Mouse (Mus musculus) limb, embryonic 12.5 days (tissue): ENCODE results near the gene Kcnc3. TPM values are rescaled to one million over a fixed set of nuclear protein-coding genes. Genes with fewer than 3 reads are reported as not detected.

Source experiments
- ATAC-seq: fragments of 200-750 bp; cut with Nextera tagmentation; 2 replicates; pipeline ENCODE4 v1.8.0; 2017; ENCODE audit warnings: low read depth, moderate TSS enrichment; ENCODE audit not compliant: insufficient number of reproducible peaks, insufficient read depth, low FRiP score, low TSS enrichment
- H3K27ac ChIP-seq: fragments of 300-500 bp; sonication (generic); 2 replicates; pipeline ENCODE4 v1.5.1; 2016; ENCODE audit warnings: mild to moderate bottlenecking, moderate library complexity
- H3K27me3 ChIP-seq: fragments of 300-500 bp; sonication (generic); 2 replicates; pipeline ENCODE4 v1.6.1; 2016; ENCODE audit warnings: mild to moderate bottlenecking, moderate library complexity
- H3K36me3 ChIP-seq: fragments of 300-500 bp; sonication (generic); 2 replicates; pipeline ENCODE4 v1.6.1; 2016; ENCODE audit warnings: mild to moderate bottlenecking, moderate library complexity
- H3K4me1 ChIP-seq: fragments of 300-500 bp; sonication (generic); replicated peaks from 2 replicates; pipeline ENCODE4 v1.6.1; 2016
- H3K4me2 ChIP-seq: fragments of 300-500 bp; sonication (generic); 2 replicates; pipeline ENCODE4 v1.6.1; 2016; ENCODE audit warnings: mild to moderate bottlenecking, moderate library complexity
- H3K4me3 ChIP-seq: fragments of 300-500 bp; sonication (generic); replicated peaks from 2 replicates; pipeline ENCODE4 v1.5.1; 2016; ENCODE audit warnings: mild to moderate bottlenecking
- H3K9ac ChIP-seq: fragments of 300-500 bp; sonication (generic); replicated peaks from 2 replicates; pipeline ENCODE4 v1.6.1; 2016; ENCODE audit warnings: mild to moderate bottlenecking, moderate library complexity
- H3K9me3 ChIP-seq: fragments of 300-500 bp; sonication (generic); 2 replicates; pipeline ENCODE4 v1.6.1; 2016; ENCODE audit warnings: mild to moderate bottlenecking, moderate library complexity
- WGBS: fragments of 180-500 bp; shearing (Covaris S2); methylation state at CpG from one replicate; pipeline ENCODE4 v1.1.7; 2016; 5-methylcytosine and 5-hydroxymethylcytosine counted together
- polyA plus RNA-seq: library from polyadenylated mRNA; unstranded; fragments of >200 nt; fragmentation: Nextera tagmentation; extraction: Ambion mirVana; gene quantifications from 2 replicates; pipeline ENCODE4 v1.2.1, GENCODE M21; 2016

Gene Kcnc3
- polyA plus RNA-seq, 1 experiment from 2014 or later, result 0.49 TPM

- ATAC-seq, result no peak
- no peak overlapping the region for H3K9ac ChIP-seq
- WGBS, result 35% methylated on average over 5 of the region's 5 CpGs
These were observed 6.6 kb downstream of the Kcnc3 start for GRCm38 (mm10) chr7:44596996-44597538.

GRCm38 (mm10) chr7:44597666-44598065 is 7.2 kb downstream of the Kcnc3 start:
- peaks cover 54% of the 10 kb centered on the region for H3K27me3 ChIP-seq
- no peak overlapping the region for H3K27ac ChIP-seq
- ATAC-seq, result no peak
- no peak overlapping the region for H3K4me2 ChIP-seq
- no peak overlapping the region for H3K9ac ChIP-seq
- peaks cover 21% of the 10 kb centered on the region for H3K4me1 ChIP-seq
- 85% methylated on average over 4 of the region's 4 CpGs for WGBS
- H3K4me3 ChIP-seq, result no peak overlapping the region
- H3K9me3 ChIP-seq, result no peaks in the 10 kb centered on the region
- H3K36me3 ChIP-seq, result no peaks in the 10 kb centered on the region

More at GRCm38 (mm10) chr7:44596996-44597538, 6.6 kb downstream of the Kcnc3 start:
- Histone ChIP-seq H3K9me3 (no peaks in the 10 kb centered on the region), H3K4me3 (no peak overlapping the region), H3K4me2 (no peak overlapping the region), H3K27ac (no peak overlapping the region), H3K4me1 (peaks cover 17% of the 10 kb centered on the region), H3K36me3 (no peaks in the 10 kb centered on the region), H3K27me3 (peaks cover 54% of the 10 kb centered on the region)

- WGBS, result 85% methylated on average over 12 of the region's 12 CpGs
- H3K9ac ChIP-seq, result no peak overlapping the region
- no peak for ATAC-seq
These were observed 7.9 kb downstream of the Kcnc3 start for GRCm38 (mm10) chr7:44598336-44598735.

GRCm38 (mm10) chr7:44600691-44601262 is 10.3 kb downstream of the Kcnc3 start:
- no peak overlapping the region for H3K4me2 ChIP-seq
- 81% methylated on average over 10 of the region's 10 CpGs for WGBS
- H3K27ac ChIP-seq, result no peak overlapping the region
- no peak overlapping the region for H3K4me3 ChIP-seq
- no peaks in the 10 kb centered on the region for H3K9me3 ChIP-seq
- peaks cover 26% of the 10 kb centered on the region for H3K4me1 ChIP-seq
- H3K36me3 ChIP-seq, result no peaks in the 10 kb centered on the region
- peaks cover 64% of the 10 kb centered on the region for H3K27me3 ChIP-seq
- no peak overlapping the region for H3K9ac ChIP-seq
- ATAC-seq, result no peak

More at GRCm38 (mm10) chr7:44598336-44598735, 7.9 kb downstream of the Kcnc3 start:
- Histone ChIP-seq H3K4me2 (no peak overlapping the region), H3K36me3 (no peaks in the 10 kb centered on the region), H3K9me3 (no peaks in the 10 kb centered on the region), H3K4me1 (peaks cover 19% of the 10 kb centered on the region), H3K27me3 (peaks cover 54% of the 10 kb centered on the region), H3K27ac (no peak overlapping the region), H3K4me3 (no peak overlapping the region)

- Histone ChIP-seq H3K4me3 (no peak overlapping the region), H3K27ac (no peak overlapping the region), H3K9me3 (no peaks in the 10 kb centered on the region), H3K36me3 (no peaks in the 10 kb centered on the region), H3K4me1 (peaks cover 26% of the 10 kb centered on the region), H3K9ac (no peak overlapping the region; the same call in 1 of the 2 replicates), H3K4me2 (no peak overlapping the region), H3K27me3 (peaks cover 73% of the 10 kb centered on the region)
- WGBS, result 12% methylated on average over 19 of the region's 19 CpGs
- no peak for ATAC-seq
These were observed 11.2 kb downstream of the Kcnc3 start for GRCm38 (mm10) chr7:44601646-44602045.

- no peak overlapping the region for H3K4me2 ChIP-seq
- no peaks in the 10 kb centered on the region for H3K9me3 ChIP-seq
- H3K4me3 ChIP-seq, result no peak overlapping the region
- WGBS, result 10% methylated on average over 11 of the region's 11 CpGs
- H3K27me3 ChIP-seq, result peaks cover 81% of the 10 kb centered on the region
- H3K27ac ChIP-seq, result no peak overlapping the region
- no peak overlapping the region for H3K9ac ChIP-seq
- H3K4me1 ChIP-seq, result peaks cover 26% of the 10 kb centered on the region
- no peak for ATAC-seq
- H3K36me3 ChIP-seq, result no peaks in the 10 kb centered on the region
These were observed 12.0 kb downstream of the Kcnc3 start for GRCm38 (mm10) chr7:44602443-44602842.

- H3K4me3 ChIP-seq, result peak overlapping the region; percentile 34; the same call in 1 of the 2 replicates
- no peak overlapping the region for H3K27ac ChIP-seq
- WGBS, result 3% methylated on average over 20 of the region's 20 CpGs
- no peaks in the 10 kb centered on the region for H3K36me3 ChIP-seq
- H3K9me3 ChIP-seq, result no peaks in the 10 kb centered on the region
- H3K4me2 ChIP-seq, result peak overlapping the region; percentile 55
- H3K9ac ChIP-seq, result no peak overlapping the region
- H3K27me3 ChIP-seq, result peaks cover 90% of the 10 kb centered on the region
- ATAC-seq, result no peak
- peaks cover 26% of the 10 kb centered on the region for H3K4me1 ChIP-seq
These were observed 12.9 kb downstream of the Kcnc3 start for GRCm38 (mm10) chr7:44603186-44603855.

GRCm38 (mm10) chr7:44604139-44604606 is 13.7 kb downstream of the Kcnc3 start:
- peaks cover 97% of the 10 kb centered on the region for H3K27me3 ChIP-seq
- no peaks in the 10 kb centered on the region for H3K36me3 ChIP-seq
- H3K4me3 ChIP-seq, result peak overlapping the region; percentile 34
- peak overlapping the region; percentile 34 for H3K9ac ChIP-seq
- WGBS, result 0% methylated on average over 25 of the region's 25 CpGs
- ATAC-seq, result peak; percentile 65; the same call in 1 of the 2 replicates
- H3K27ac ChIP-seq, result 0 out of 2 replicates have a peak overlapping the region, but pooled peaks have one; percentile 7
- H3K9me3 ChIP-seq, result no peaks in the 10 kb centered on the region
- H3K4me2 ChIP-seq, result peak overlapping the region; percentile 55
- H3K4me1 ChIP-seq, result peaks cover 26% of the 10 kb centered on the region

GRCm38 (mm10) chr7:44604619-44605018 is 14.2 kb downstream of the Kcnc3 start:
- Histone ChIP-seq H3K9me3 (no peaks in the 10 kb centered on the region), H3K27ac (no peak overlapping the region), H3K9ac (no peak overlapping the region), H3K27me3 (peaks cover 95% of the 10 kb centered on the region), H3K36me3 (no peaks in the 10 kb centered on the region), H3K4me2 (peak overlapping the region; percentile 55), H3K4me3 (peak overlapping the region; percentile 34), H3K4me1 (peaks cover 26% of the 10 kb centered on the region)
- no peak for ATAC-seq
- 2% methylated on average over 8 of the region's 8 CpGs for WGBS

GRCm38 (mm10) chr7:44605436-44605835 is 15.0 kb downstream of the Kcnc3 start:
- WGBS, result 43% methylated on average over 7 of the region's 7 CpGs
- H3K4me1 ChIP-seq, result peaks cover 26% of the 10 kb centered on the region
- no peak overlapping the region for H3K4me2 ChIP-seq
- no peaks in the 10 kb centered on the region for H3K36me3 ChIP-seq
- no peak for ATAC-seq
- no peak overlapping the region for H3K27ac ChIP-seq
- no peaks in the 10 kb centered on the region for H3K9me3 ChIP-seq
- H3K4me3 ChIP-seq, result no peak overlapping the region
- no peak overlapping the region for H3K9ac ChIP-seq
- H3K27me3 ChIP-seq, result peaks cover 86% of the 10 kb centered on the region

GRCm38 (mm10) chr7:44606171-44606901 is 15.9 kb downstream of the Kcnc3 start:
- Histone ChIP-seq H3K4me2 (no peak overlapping the region), H3K4me1 (peaks cover 26% of the 10 kb centered on the region), H3K27ac (no peak overlapping the region), H3K27me3 (peaks cover 77% of the 10 kb centered on the region), H3K36me3 (no peaks in the 10 kb centered on the region), H3K9me3 (no peaks in the 10 kb centered on the region), H3K4me3 (no peak overlapping the region), H3K9ac (no peak overlapping the region)
- WGBS, result 7% methylated on average over 29 of the region's 29 CpGs
- no peak for ATAC-seq
